Mouse (Mus musculus): ENCODE data around the gene Zpbp2. TPM values are rescaled to one million over a fixed set of nuclear protein-coding genes. Genes with fewer than 3 reads are reported as not detected.

Gene Zpbp2
- polyA plus RNA-seq, 1 experiment from 2014 or later: 0.60 TPM

DNA sequence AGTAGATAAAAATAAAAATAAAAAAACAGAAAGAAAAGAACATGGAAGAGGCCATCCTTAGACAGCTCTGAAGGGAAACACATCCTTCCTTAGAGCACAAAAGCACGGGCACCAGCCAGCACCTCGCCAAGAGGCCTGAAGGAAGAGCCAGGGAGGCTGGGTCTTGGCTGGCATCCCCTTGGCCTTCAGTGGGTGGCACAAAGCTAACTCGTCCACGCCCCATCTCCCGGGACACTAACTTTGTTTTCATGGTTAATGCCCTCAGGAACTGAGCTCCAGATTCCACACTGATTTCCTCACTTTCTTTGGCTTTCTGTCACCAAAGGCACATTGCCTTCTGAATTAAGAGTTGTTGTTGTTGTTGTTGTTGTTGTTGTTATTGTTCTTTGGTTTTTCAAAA is 26.9 kb downstream of the Zpbp2 start:
- Histone ChIP-seq H3K9me3 (replicated peaks; ENCODE audit: control insufficient read depth, low read length) (no peaks in the 10 kb centered on the region), H3K27ac (ENCODE audit: low read length) (no peak overlapping the region), H3K27me3 (ENCODE audit: control insufficient read depth, insufficient read depth, low read depth, low read length) (no peaks in the 10 kb centered on the region), H3K9ac (ENCODE audit: low read depth, low read length) (no peak overlapping the region), H3K4me2 (ENCODE audit: low read depth, low read length) (no peak overlapping the region), H3K4me1 (ENCODE audit: control insufficient read depth, low read depth, low read length) (peaks cover 32% of the 10 kb centered on the region), H3K36me3 (ENCODE audit: control insufficient read depth, insufficient read depth) (no peaks in the 10 kb centered on the region), H3K4me3 (ENCODE audit: low read depth, low read length) (no peak overlapping the region)
- ATAC-seq (ENCODE audit: low read depth): no peak
- WGBS (ENCODE audit: insufficient replicate concordance): 83% methylated on average over 5 of the region's 5 CpGs

DNA sequence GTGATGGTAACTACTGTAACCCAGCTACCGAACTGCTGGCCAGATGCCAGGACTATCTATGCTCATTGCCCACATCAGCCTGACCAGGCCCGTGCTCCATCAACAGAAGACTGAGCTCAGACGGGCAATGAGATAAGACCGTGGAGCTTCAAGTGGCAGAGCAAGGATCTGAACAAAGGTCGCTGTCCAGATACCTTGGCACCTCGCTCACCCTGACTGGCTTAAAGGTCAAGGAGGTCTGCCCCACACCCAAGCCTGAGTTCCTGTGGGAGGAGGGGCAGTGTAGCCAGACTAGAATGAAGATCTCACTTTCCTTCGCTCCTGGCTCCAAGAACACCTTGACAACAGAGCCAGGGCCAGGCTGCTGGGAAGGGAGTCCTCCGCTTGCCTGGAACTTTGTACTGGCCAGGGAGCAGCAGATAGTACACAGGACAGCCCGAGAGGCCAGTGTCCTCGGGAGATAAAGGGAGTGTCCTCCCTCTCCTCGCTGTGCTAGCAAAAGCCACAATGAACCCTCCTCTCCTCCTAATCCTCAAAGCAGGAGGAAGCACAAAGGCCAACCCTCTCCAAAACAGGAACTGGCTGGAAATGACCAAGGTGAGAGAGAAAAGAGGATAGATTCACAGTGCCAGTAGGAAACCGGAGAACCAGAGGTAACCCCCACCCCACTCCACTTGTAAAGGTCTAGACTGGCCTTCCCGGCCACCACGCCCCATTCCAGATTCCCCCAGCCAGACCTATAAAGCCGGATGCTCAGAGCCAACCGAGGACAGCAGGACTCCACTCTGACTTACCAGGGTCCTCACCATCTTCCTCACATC is 29.6 kb downstream of the Zpbp2 start:
- WGBS (ENCODE audit: insufficient replicate concordance): 19% methylated on average over 16 of the region's 16 CpGs
- Histone ChIP-seq H3K27me3 (ENCODE audit: control insufficient read depth, insufficient read depth, low read depth, low read length) (no peaks in the 10 kb centered on the region), H3K27ac (ENCODE audit: low read length) (peak overlapping the region; percentile 99), H3K36me3 (ENCODE audit: control insufficient read depth, insufficient read depth) (no peaks in the 10 kb centered on the region), H3K4me2 (ENCODE audit: low read depth, low read length) (peak overlapping the region; percentile 86), H3K9me3 (replicated peaks; ENCODE audit: control insufficient read depth, low read length) (no peaks in the 10 kb centered on the region), H3K4me3 (ENCODE audit: low read depth, low read length) (peak overlapping the region; percentile 65), H3K4me1 (ENCODE audit: control insufficient read depth, low read depth, low read length) (peaks cover 58% of the 10 kb centered on the region), H3K9ac (ENCODE audit: low read depth, low read length) (peak overlapping the region; percentile 83)
- peak; percentile 72 for ATAC-seq (ENCODE audit: low read depth)

DNA sequence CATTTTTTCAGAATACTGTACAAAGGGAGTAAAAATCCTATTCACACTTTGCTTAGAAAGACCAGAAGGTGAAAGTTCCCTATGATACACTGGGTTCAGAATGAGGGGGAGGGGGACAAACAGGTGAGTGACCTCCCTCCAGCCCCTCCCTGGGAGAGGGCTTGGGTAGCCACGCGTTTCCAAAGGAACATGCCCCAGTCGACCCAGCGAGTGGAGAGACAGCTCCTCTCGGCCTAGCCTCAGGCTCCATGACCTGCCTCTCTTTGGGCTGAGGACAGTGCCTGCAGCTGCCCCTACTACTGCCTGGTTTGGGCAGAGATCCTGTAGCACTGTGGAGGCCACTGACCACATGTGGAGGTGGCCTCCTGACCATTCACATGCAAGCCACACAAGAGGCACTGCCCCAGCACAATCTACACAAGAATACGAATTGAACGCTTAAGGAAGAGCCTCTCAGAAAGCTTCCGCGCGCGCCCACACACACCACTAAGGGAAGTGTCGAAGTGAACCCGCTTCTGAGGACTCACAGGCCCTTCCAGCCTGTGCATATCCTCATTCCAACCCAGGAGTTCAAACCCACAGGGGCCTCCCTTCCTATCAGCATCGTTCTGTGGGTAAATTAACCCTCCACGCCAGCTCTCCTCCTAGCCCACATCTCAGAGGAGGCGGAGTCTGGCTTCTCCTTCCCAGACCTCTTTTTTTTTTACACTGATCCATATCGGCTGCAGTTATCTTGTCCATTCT is 30.6 kb downstream of the Zpbp2 start:
- Histone ChIP-seq H3K4me3 (ENCODE audit: low read depth, low read length) (peak overlapping the region; percentile 65), H3K9ac (ENCODE audit: low read depth, low read length) (peak overlapping the region; percentile 83), H3K27me3 (ENCODE audit: control insufficient read depth, insufficient read depth, low read depth, low read length) (no peaks in the 10 kb centered on the region), H3K4me2 (ENCODE audit: low read depth, low read length) (peak overlapping the region; percentile 86), H3K9me3 (replicated peaks; ENCODE audit: control insufficient read depth, low read length) (no peaks in the 10 kb centered on the region), H3K27ac (ENCODE audit: low read length) (peak overlapping the region; percentile 99), H3K36me3 (ENCODE audit: control insufficient read depth, insufficient read depth) (no peaks in the 10 kb centered on the region), H3K4me1 (ENCODE audit: control insufficient read depth, low read depth, low read length) (peaks cover 68% of the 10 kb centered on the region)
- 14% methylated on average over 17 of the region's 17 CpGs for WGBS (ENCODE audit: insufficient replicate concordance)
- ATAC-seq (ENCODE audit: low read depth): peak; percentile 2

DNA sequence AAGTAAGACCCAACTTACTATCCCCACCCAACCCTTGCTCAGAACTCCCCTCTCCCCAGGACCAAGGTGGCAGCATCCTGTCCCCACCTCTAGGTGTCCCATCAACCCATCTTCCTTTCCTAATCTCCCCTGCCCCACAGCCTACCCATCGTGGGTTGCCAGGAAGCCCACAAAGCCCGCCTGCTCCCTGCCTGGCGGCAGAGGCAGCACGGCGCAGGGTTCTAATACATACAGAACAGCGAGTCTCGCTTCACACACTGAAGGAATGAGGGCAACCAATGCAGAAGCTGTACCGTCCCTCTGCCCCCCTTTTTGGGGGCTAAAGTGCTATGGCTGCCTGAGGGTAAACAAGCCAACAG is 31.1 kb downstream of the Zpbp2 start:
- Histone ChIP-seq H3K36me3 (ENCODE audit: control insufficient read depth, insufficient read depth) (no peaks in the 10 kb centered on the region), H3K9ac (ENCODE audit: low read depth, low read length) (peak overlapping the region; percentile 83), H3K4me1 (ENCODE audit: control insufficient read depth, low read depth, low read length) (peaks cover 68% of the 10 kb centered on the region), H3K9me3 (replicated peaks; ENCODE audit: control insufficient read depth, low read length) (no peaks in the 10 kb centered on the region), H3K4me2 (ENCODE audit: low read depth, low read length) (peak overlapping the region; percentile 86), H3K27me3 (ENCODE audit: control insufficient read depth, insufficient read depth, low read depth, low read length) (no peaks in the 10 kb centered on the region), H3K4me3 (ENCODE audit: low read depth, low read length) (peak overlapping the region; percentile 65), H3K27ac (ENCODE audit: low read length) (peak overlapping the region; percentile 99)
- ATAC-seq (ENCODE audit: low read depth): no peak; the same call in 1 of the 2 replicates
- 18% methylated on average over 8 of the region's 8 CpGs for WGBS (ENCODE audit: insufficient replicate concordance)

DNA sequence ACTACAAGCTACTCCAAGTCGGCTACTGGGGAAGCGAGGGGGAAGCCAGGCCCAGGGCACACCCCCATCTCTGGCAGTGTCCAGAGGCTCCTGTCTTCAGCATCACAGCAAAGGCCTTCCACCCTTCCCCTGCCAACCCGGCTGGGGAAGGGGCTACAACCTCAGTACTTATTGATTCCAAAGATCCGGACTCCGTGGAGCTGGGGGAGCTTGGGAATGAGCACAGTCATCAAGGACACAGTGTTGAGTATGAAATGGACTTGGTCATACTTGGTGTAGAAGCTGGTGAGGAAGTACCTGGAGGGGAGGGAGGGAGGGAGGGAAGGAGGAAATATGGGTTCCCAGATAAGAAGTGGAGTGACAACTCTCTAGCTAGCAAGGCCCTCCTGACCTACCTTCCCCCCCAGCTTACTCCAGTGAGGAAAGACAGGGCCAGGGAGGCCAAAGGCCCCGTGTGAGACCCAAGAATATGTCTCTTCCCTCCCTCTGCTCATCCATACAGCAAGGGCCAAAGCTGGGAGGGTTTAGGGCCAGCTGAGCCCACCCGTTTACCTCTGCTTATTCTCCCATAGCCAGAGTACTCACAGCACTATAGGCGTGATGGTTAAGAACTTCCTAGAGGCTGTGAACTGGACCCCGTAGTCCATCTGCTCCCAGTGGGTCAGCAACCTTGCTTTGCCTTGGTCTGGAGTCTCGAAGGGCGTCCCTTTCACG is 31.8 kb downstream of the Zpbp2 start:
- Histone ChIP-seq H3K36me3 (ENCODE audit: control insufficient read depth, insufficient read depth) (no peaks in the 10 kb centered on the region), H3K9me3 (replicated peaks; ENCODE audit: control insufficient read depth, low read length) (no peaks in the 10 kb centered on the region), H3K4me3 (ENCODE audit: low read depth, low read length) (peak overlapping the region; percentile 65), H3K27ac (ENCODE audit: low read length) (peak overlapping the region; percentile 99), H3K27me3 (ENCODE audit: control insufficient read depth, insufficient read depth, low read depth, low read length) (no peaks in the 10 kb centered on the region), H3K4me1 (ENCODE audit: control insufficient read depth, low read depth, low read length) (peaks cover 73% of the 10 kb centered on the region), H3K9ac (ENCODE audit: low read depth, low read length) (peak overlapping the region; percentile 83), H3K4me2 (ENCODE audit: low read depth, low read length) (peak overlapping the region; percentile 86)
- ATAC-seq (ENCODE audit: low read depth): peak; percentile 70
- WGBS (ENCODE audit: insufficient replicate concordance): 22% methylated on average over 12 of the region's 12 CpGs

DNA sequence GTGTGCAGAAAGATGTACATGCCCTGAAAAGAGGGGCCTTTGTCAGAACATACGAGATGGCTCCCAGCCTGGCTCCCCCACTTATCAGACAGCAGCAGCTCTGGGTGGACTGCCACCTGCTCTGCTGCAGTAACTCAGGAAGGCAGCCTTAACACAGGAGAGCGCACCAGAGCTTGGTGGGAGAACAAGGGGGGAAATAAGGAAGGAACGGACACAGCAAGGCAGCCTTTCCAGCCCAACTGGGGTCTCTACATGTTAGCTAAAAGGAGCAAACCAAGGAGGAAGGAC is 32.3 kb downstream of the Zpbp2 start:
- H3K9ac ChIP-seq (ENCODE audit: low read depth, low read length): peak overlapping the region; percentile 83
- H3K4me2 ChIP-seq (ENCODE audit: low read depth, low read length): peak overlapping the region; percentile 86
- 18% methylated on average over 3 of the region's 3 CpGs for WGBS (ENCODE audit: insufficient replicate concordance)
- no peaks in the 10 kb centered on the region for H3K36me3 ChIP-seq (ENCODE audit: control insufficient read depth, insufficient read depth)
- H3K9me3 ChIP-seq (replicated peaks; ENCODE audit: control insufficient read depth, low read length): no peaks in the 10 kb centered on the region
- H3K27ac ChIP-seq (ENCODE audit: low read length): peak overlapping the region; percentile 99
- H3K4me3 ChIP-seq (ENCODE audit: low read depth, low read length): peak overlapping the region; percentile 65
- peaks cover 78% of the 10 kb centered on the region for H3K4me1 ChIP-seq (ENCODE audit: control insufficient read depth, low read depth, low read length)
- H3K27me3 ChIP-seq (ENCODE audit: control insufficient read depth, insufficient read depth, low read depth, low read length): no peaks in the 10 kb centered on the region
- peak; percentile 71 for ATAC-seq (ENCODE audit: low read depth)

DNA sequence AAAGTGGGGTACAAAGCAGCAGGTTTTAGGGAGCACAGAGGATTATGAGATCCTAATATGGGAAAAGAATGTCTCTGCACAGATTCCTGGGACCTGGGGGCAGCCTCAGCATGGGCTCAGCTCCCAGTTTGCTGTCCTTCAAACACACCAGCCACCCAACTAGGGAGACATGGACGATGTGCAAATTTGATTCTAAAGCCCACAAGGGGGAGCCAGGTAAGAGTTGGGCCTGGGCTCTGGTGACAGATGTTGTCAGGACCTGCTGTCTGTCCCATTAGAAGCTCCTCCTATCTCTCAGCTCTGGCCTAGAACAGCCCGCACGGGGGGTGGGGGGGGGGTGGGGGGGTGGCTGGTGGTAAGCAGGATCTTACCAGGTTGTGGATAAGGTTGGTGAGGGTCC is 32.7 kb downstream of the Zpbp2 start:
- peak overlapping the region; percentile 83 for H3K9ac ChIP-seq (ENCODE audit: low read depth, low read length)
- peak overlapping the region; percentile 65 for H3K4me3 ChIP-seq (ENCODE audit: low read depth, low read length)
- peak overlapping the region; percentile 86 for H3K4me2 ChIP-seq (ENCODE audit: low read depth, low read length)
- no peaks in the 10 kb centered on the region for H3K9me3 ChIP-seq (replicated peaks; ENCODE audit: control insufficient read depth, low read length)
- H3K27ac ChIP-seq (ENCODE audit: low read length): peak overlapping the region; percentile 99
- no peaks in the 10 kb centered on the region for H3K27me3 ChIP-seq (ENCODE audit: control insufficient read depth, insufficient read depth, low read depth, low read length)
- peaks cover 81% of the 10 kb centered on the region for H3K4me1 ChIP-seq (ENCODE audit: control insufficient read depth, low read depth, low read length)
- 3% methylated on average over 3 of the region's 3 CpGs for WGBS (ENCODE audit: insufficient replicate concordance)
- peak; percentile 18; the same call in 1 of the 2 replicates for ATAC-seq (ENCODE audit: low read depth)
- H3K36me3 ChIP-seq (ENCODE audit: control insufficient read depth, insufficient read depth): no peaks in the 10 kb centered on the region

DNA sequence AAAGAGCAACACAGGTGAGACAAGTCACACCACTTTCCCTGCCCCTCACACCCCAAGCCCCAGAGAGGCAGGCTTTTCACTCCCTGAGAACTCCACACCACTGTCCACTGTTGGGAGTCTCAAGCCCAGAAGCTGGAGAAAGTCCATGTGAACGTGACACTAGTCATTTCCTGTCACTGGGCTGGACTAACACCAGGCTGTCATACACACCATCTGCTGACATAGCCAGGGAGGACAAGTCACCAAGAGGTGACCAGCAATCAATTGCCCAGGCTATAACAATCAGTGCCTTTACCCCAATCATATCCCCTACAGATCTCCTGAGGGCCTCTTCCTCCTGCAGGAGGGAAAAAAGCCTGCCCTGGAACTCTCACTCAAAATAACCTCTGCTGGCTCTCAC is 33.2 kb downstream of the Zpbp2 start:
- peaks cover 87% of the 10 kb centered on the region for H3K4me1 ChIP-seq (ENCODE audit: control insufficient read depth, low read depth, low read length)
- peak overlapping the region; percentile 28 for H3K4me3 ChIP-seq (ENCODE audit: low read depth, low read length)
- WGBS (ENCODE audit: insufficient replicate concordance): 16% methylated on average over 1 of the region's 1 CpGs

More for the DNA sequence above, 33.2 kb downstream of the Zpbp2 start:
- Histone ChIP-seq H3K4me2 (ENCODE audit: low read depth, low read length) (peak overlapping the region; percentile 86), H3K27me3 (ENCODE audit: control insufficient read depth, insufficient read depth, low read depth, low read length) (no peaks in the 10 kb centered on the region), H3K9ac (ENCODE audit: low read depth, low read length) (peak overlapping the region; percentile 46), H3K27ac (ENCODE audit: low read length) (peak overlapping the region; percentile 99), H3K36me3 (ENCODE audit: control insufficient read depth, insufficient read depth) (no peaks in the 10 kb centered on the region), H3K9me3 (replicated peaks; ENCODE audit: control insufficient read depth, low read length) (no peaks in the 10 kb centered on the region)
- ATAC-seq (ENCODE audit: low read depth): no peak
